Mouse (Mus musculus) layer of hippocampus, adult 2 months (tissue): ENCODE measurements around the gene Gm11444. TPM values are rescaled to one million over a fixed set of nuclear protein-coding genes. Genes with fewer than 3 reads are reported as not detected.
A peak's percentile ranks its signal among the peaks of the same experiment; 100 is the strongest.

Experiments used
- DNase-seq, 2 experiments: peaks; one replicate each; pipeline ENCODE4 v3.0.0; 2022; ENCODE audit warnings: low spot score in 2 of 2
- H3K27ac ChIP-seq: fragments of 200-600 bp; 2 replicates; pipeline ENCODE4 v1.8.1; 2022
- H3K4me3 ChIP-seq: fragments of 200-600 bp; 2 replicates; pipeline ENCODE4 v1.8.1; 2022; ENCODE audit warnings: mild to moderate bottlenecking
- CTCF ChIP-seq: fragments of 200-600 bp; conservative IDR thresholded peaks from 2 replicates; pipeline ENCODE4 v1.8.1; 2022; ENCODE audit warnings: antibody characterized with exemption, mild to moderate bottlenecking, moderate library complexity
- total RNA-seq, 2 experiments: library from RNA; stranded (reverse); gene quantifications; 2 replicates each; pipeline ENCODE4 v1.2.3; 2021

Gene Gm11444
- total RNA-seq, 2 experiments from 2014 or later, result not detected

- DNase-seq, result no peak
- TF ChIP-seq CTCF, result no peak
- no peak overlapping the region for H3K27ac ChIP-seq
- no peak overlapping the region for H3K4me3 ChIP-seq
Observed at GRCm38 (mm10) chr11:85837648-85838423, 12.3 kb downstream of the Gm11444 start.

- no peak for DNase-seq
- no peak for TF ChIP-seq CTCF
- no peak overlapping the region for H3K27ac ChIP-seq
- no peak overlapping the region for H3K4me3 ChIP-seq
Observed at GRCm38 (mm10) chr11:85837291-85837647, 12.9 kb downstream of the Gm11444 start.

DNA sequence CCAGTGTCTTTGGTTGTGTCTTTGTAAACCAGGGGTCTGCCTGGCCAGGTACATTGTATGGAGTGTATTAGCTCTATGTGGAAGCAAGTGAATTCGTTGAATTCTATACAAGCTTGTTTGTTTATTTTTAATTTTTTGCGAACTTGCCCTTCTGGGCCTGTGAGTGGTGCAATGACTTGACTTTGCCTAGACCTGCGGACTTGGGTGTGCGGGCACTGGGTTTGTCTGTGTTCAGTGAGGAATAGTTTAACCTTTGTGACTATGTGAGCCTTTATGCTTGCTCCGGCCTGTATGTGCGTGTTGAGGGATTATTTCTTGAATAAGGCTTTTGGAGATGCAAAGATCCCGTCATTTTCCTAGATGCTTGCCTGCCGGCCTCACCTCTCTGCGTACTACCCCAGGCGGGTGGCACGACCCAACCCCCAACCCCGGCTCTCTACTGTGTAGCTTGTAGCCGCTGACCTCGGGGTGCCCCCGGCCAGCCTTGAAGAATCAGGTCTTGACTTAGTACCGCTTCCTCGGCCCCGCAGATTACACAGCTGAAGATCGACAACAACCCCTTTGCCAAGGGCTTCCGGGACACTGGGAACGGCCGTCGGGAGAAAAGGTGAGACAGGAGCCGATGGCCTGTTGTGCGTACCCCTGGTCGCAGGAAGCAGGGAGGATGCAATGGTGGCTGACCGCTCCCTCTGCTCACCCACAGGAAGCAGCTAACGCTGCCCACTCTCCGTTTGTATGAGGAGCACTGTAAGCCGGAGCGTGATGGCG lies 13.4 kb downstream of the Gm11444 start:
- Histone ChIP-seq H3K27ac (no peak overlapping the region), H3K4me3 (no peak overlapping the region)
- no peak for DNase-seq
- TF ChIP-seq CTCF, result no peak

GRCm38 (mm10) chr11:85835753-85836522 lies 14.2 kb downstream of the Gm11444 start:
- Histone ChIP-seq H3K27ac (no peak overlapping the region), H3K4me3 (no peak overlapping the region)
- DNase-seq, result no peak
- TF ChIP-seq CTCF, result no peak

DNA sequence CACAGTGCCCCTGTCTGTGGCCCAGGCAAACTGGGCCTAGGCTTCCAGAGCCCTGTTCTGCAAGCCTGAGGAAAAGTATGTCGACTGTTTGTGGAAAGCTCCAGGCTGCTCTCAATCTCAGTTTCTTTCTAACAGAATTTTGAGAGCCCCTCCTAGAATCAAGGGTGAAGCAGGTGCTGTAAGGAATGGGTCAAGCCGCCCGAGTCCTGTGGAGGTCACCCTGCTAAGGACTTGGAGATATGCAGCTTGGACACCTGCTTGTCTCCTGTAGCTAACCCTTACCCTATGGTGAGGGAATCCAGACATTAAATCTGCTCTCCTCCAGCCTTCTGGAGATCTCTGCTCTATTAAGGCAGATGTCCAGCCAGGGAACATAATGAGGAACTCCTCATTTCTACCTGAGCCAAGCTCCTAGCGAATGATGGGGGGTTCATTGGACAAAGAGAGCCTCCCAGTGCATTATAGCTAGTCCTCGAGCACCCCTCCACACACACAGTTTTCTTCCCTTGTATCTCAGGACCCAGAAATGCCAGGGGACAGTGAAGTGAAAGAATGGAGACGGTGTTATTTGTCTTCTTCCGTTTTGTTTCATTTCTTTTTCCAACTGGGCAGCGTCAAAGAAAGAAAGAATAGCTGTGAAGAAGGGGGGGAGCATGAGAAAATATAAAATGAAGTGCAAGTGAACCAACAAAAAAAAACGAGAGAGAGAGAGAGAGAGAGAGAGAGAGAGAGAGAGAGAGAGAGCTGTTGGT lies 15.0 kb downstream of the Gm11444 start:
- DNase-seq, result no peak
- no peak for TF ChIP-seq CTCF
- Histone ChIP-seq H3K4me3 (no peak overlapping the region), H3K27ac (no peak overlapping the region)

- H3K27ac ChIP-seq, result no peak overlapping the region
- no peak overlapping the region for H3K4me3 ChIP-seq
- TF ChIP-seq CTCF, result no peak
- DNase-seq, result no peak
Observed at GRCm38 (mm10) chr11:85834386-85834931, 15.7 kb downstream of the Gm11444 start.

- DNase-seq, result no peak
- TF ChIP-seq CTCF, result no peak
- Histone ChIP-seq H3K4me3 (no peak overlapping the region), H3K27ac (no peak overlapping the region)
Observed at GRCm38 (mm10) chr11:85833761-85834385, 16.3 kb downstream of the Gm11444 start.

- TF ChIP-seq CTCF, result no peak
- no peak for DNase-seq
- Histone ChIP-seq H3K27ac (no peak overlapping the region), H3K4me3 (peak overlapping the region; percentile 12; the same call in 1 of the 2 replicates)
Observed at GRCm38 (mm10) chr11:85833081-85833521, 17.0 kb downstream of the Gm11444 start.

DNA sequence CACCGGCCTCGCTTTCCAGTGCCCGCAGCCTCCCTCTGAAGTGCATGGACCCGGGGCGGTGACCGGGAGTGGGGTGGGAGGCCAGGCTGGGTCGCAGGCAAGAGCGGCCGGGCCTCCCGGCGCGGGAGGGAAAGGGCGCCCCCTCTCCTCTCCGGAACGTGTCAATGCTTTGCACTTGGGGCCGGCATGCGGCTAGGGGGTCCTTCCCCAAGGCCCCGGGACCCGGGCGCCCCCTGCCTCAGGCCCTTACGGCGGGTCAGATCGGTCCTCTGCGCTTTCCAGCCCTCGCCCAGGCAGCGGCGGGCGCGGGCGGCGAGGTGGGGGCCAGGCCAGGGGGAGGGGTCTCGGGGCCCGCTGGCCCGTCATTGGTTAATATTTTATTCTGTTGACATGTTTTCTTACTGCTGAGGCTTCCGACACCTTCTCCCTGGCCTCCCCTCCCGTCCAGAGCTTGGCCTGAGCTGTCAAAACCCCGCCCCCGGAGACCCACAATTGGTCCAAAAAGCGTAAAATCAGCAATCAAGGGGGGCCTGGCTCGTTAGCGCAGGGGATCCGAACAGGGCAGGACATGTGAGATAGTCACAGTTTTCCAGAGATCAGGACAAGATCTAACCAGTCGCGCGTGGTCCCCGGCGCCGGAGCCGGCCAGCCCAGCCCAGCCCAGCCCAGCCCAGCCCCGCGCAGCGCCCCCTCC lies 17.8 kb downstream of the Gm11444 start, which contains the start of gene Tbx2:
Gene Tbx2 (plus strand): TSS at position 321 of the 694 bp plus-strand sequence.
- Histone ChIP-seq H3K4me3 (peak within 1 kb of the TSS; percentile 12; the same call in 1 of the 2 replicates), H3K27ac (no peak within 1 kb of the TSS)
- no peak for TF ChIP-seq CTCF
- DNase-seq, result no peak

- no peak overlapping the region; the same call in 1 of the 2 replicates for H3K4me3 ChIP-seq
Observed at GRCm38 (mm10) chr11:85831656-85832230, 18.4 kb downstream of the Gm11444 start.

GRCm38 (mm10) chr11:85830901-85831341 lies 19.2 kb downstream of the Gm11444 start:
- no peak for DNase-seq
- Histone ChIP-seq H3K27ac (no peak overlapping the region), H3K4me3 (no peak overlapping the region)
- TF ChIP-seq CTCF, result peak; percentile 24

More at GRCm38 (mm10) chr11:85831656-85832230, 18.4 kb downstream of the Gm11444 start:
- no peak for TF ChIP-seq CTCF
- DNase-seq, result no peak
- H3K27ac ChIP-seq, result no peak overlapping the region
